Mouse (Mus musculus) midbrain, embryonic 16.5 days (tissue): ENCODE data around the gene Taf4. TPM values are rescaled to one million over a fixed set of nuclear protein-coding genes. Genes with fewer than 3 reads are reported as not detected.

Source experiments
- ATAC-seq: fragments of 200-750 bp; cut with Nextera tagmentation; 2 replicates; pipeline ENCODE4 v1.8.0; 2017; ENCODE audit warnings: moderate TSS enrichment
- H3K27ac ChIP-seq: fragments of 300-500 bp; sonication (generic); 2 replicates; pipeline ENCODE4 v1.5.1; 2014; ENCODE audit warnings: mild to moderate bottlenecking, low read length, mixed read lengths
- H3K27me3 ChIP-seq: fragments of 300-500 bp; sonication (generic); 2 replicates; pipeline ENCODE4 v1.6.1; 2014; ENCODE audit warnings: low read depth, low read length, mixed read lengths; ENCODE audit not compliant: control insufficient read depth, insufficient read depth
- H3K36me3 ChIP-seq: fragments of 300-500 bp; sonication (generic); 2 replicates; pipeline ENCODE4 v1.6.1; 2014; ENCODE audit warnings: mild to moderate bottlenecking, low read length, moderate library complexity, mixed read lengths; ENCODE audit not compliant: control insufficient read depth, insufficient read depth
- H3K4me1 ChIP-seq: fragments of 300-500 bp; sonication (generic); 2 replicates; pipeline ENCODE4 v1.6.1; 2014; ENCODE audit warnings: mild to moderate bottlenecking, low read length, mixed read lengths; ENCODE audit not compliant: control insufficient read depth, insufficient read depth
- H3K4me2 ChIP-seq: fragments of 300-500 bp; sonication (generic); 2 replicates; pipeline ENCODE4 v1.6.1; 2014; ENCODE audit warnings: mild to moderate bottlenecking, low read length, mixed read lengths
- H3K4me3 ChIP-seq: fragments of 300-500 bp; sonication (generic); 2 replicates; pipeline ENCODE4 v1.5.1; 2014; ENCODE audit warnings: low read depth, mild to moderate bottlenecking, low read length, moderate library complexity, mixed read lengths
- H3K9ac ChIP-seq: fragments of 300-500 bp; sonication (generic); 2 replicates; pipeline ENCODE4 v1.6.1; 2014; ENCODE audit warnings: low read depth, low read length, mixed read lengths
- H3K9me3 ChIP-seq: fragments of 300-500 bp; sonication (generic); replicated peaks from 2 replicates; pipeline ENCODE4 v1.6.1; 2014; ENCODE audit warnings: mild to moderate bottlenecking, low read length, mixed read lengths; ENCODE audit not compliant: control insufficient read depth, poor library complexity, severe bottlenecking
- WGBS: fragments of 180-500 bp; shearing (Covaris S2); extraction: QIAGEN DNeasy Blood & Tissue Kit; methylation state at CpG from one replicate; pipeline ENCODE4 v1.1.7; 2014; 5-methylcytosine and 5-hydroxymethylcytosine counted together
- polyA plus RNA-seq: library from polyadenylated mRNA; unstranded; fragments of >200 nt; fragmentation: Nextera tagmentation; extraction: Ambion mirVana; gene quantifications from 2 replicates; pipeline ENCODE4 v1.2.1, GENCODE M21; 2015

The Taf4 gene
- polyA plus RNA-seq, 1 experiment from 2014 or later = 3.1 TPM

- WGBS = 67% methylated on average over 4 of the region's 4 CpGs
- no peaks in the 10 kb centered on the region for H3K36me3 ChIP-seq
- H3K9ac ChIP-seq = no peak overlapping the region
- H3K4me1 ChIP-seq = no peaks in the 10 kb centered on the region
- no peak overlapping the region for H3K4me3 ChIP-seq
- ATAC-seq = no peak
- H3K27me3 ChIP-seq = peaks cover 10% of the 10 kb centered on the region
- H3K4me2 ChIP-seq = no peak overlapping the region
- no peak overlapping the region for H3K27ac ChIP-seq
- no peaks in the 10 kb centered on the region for H3K9me3 ChIP-seq
Observed at GRCm38 (mm10) chr2:180017632-180018031, 41.2 kb upstream of the Taf4 start.

- H3K9me3 ChIP-seq = no peaks in the 10 kb centered on the region
- no peak overlapping the region for H3K4me3 ChIP-seq
- 91% methylated on average over 7 of the region's 7 CpGs for WGBS
- no peaks in the 10 kb centered on the region for H3K36me3 ChIP-seq
- no peaks in the 10 kb centered on the region for H3K27me3 ChIP-seq
- no peak overlapping the region for H3K27ac ChIP-seq
- no peak overlapping the region for H3K9ac ChIP-seq
- H3K4me1 ChIP-seq = no peaks in the 10 kb centered on the region
- ATAC-seq = no peak
- no peak overlapping the region for H3K4me2 ChIP-seq
Observed at GRCm38 (mm10) chr2:180013686-180014085, 37.2 kb upstream of the Taf4 start.

DNA sequence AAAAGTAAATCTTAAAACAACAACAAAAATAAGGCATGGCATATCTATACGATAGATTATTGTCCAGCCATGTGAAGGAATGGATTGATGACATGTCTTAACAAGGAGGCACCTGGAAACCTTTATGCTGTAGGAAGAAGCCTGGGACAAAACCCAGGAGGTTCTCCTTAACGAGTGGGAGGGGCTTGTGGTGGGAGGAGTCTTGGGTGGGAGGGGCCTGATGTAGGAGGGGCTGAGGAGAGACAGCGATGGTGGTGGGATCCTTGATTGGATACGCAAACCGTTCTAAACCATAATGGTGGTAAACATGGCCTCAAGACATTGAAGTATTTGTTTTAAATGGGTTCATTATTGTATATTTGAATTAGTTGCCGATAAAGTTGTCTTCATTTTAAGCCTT, 34.9 kb upstream of the Taf4 start:
- Histone ChIP-seq H3K27ac (no peak overlapping the region), H3K4me2 (no peak overlapping the region), H3K4me3 (no peak overlapping the region), H3K9me3 (no peaks in the 10 kb centered on the region), H3K36me3 (no peaks in the 10 kb centered on the region), H3K27me3 (no peaks in the 10 kb centered on the region), H3K4me1 (no peaks in the 10 kb centered on the region), H3K9ac (no peak overlapping the region)
- WGBS = 87% methylated on average over 6 of the region's 6 CpGs
- no peak for ATAC-seq

DNA sequence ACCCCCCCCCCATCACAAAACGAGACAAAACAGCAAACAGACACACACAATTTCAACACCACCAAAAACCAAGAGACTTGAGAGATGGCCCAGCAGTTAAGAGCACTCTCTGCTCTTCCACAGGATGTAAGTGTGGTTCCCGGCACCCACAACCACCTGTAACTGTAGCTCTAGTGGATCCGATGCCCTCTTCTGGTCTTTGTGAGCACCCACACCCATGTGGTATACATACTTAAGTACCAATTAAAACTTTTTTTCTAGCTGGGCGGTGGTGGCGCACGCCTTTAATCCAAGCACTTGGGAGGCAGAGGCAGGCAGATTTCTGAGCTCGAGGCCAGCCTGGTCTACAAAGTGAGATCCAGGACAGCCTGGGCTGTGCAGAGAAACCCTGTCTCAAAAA, 34.2 kb upstream of the Taf4 start:
- no peaks in the 10 kb centered on the region for H3K9me3 ChIP-seq

DNA sequence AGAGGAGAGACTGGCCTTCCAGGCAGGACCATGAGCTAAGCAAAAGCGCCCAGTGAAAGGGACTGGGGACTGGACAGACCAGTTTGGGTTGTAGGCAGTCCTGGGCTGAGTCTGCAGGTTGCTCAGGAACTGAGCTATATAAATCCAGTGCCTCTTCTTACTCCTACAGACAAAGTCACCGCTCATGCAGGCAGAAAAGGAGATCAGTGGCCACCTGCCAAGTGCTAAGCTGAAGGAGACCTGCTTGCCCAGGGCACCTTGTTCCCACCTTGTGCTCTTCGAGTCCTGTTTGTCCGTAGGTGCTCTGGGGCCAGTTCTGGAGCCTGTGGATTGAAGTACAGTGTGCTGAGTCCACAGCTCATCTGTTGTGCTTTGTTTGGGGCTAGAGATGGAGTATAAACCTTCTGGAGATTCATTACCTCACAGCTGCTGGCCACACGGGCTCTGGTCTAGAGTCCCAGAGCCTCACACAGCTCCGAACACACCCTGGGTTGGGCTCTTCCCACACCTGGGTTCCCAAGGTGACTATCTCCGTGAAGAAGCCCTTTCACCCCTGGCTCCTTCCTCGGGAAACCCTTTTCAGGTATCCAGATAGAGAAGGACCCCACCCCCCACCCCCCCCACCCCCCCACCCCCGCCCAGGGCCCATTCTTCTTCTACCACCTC, 30.0 kb upstream of the Taf4 start:
- Histone ChIP-seq H3K27me3 (no peaks in the 10 kb centered on the region), H3K4me3 (no peak overlapping the region), H3K4me2 (no peak overlapping the region), H3K36me3 (no peaks in the 10 kb centered on the region), H3K9ac (no peak overlapping the region), H3K9me3 (no peaks in the 10 kb centered on the region), H3K4me1 (no peaks in the 10 kb centered on the region), H3K27ac (no peak overlapping the region)
- no peak for ATAC-seq
- 50% methylated on average over 8 of the region's 9 CpGs for WGBS

More for the DNA sequence above, 34.2 kb upstream of the Taf4 start:
- Histone ChIP-seq H3K36me3 (no peaks in the 10 kb centered on the region), H3K27me3 (no peaks in the 10 kb centered on the region), H3K4me3 (no peak overlapping the region), H3K27ac (no peak overlapping the region), H3K4me2 (no peak overlapping the region), H3K9ac (no peak overlapping the region), H3K4me1 (no peaks in the 10 kb centered on the region)
- 96% methylated on average over 7 of the region's 7 CpGs for WGBS
- no peak for ATAC-seq

DNA sequence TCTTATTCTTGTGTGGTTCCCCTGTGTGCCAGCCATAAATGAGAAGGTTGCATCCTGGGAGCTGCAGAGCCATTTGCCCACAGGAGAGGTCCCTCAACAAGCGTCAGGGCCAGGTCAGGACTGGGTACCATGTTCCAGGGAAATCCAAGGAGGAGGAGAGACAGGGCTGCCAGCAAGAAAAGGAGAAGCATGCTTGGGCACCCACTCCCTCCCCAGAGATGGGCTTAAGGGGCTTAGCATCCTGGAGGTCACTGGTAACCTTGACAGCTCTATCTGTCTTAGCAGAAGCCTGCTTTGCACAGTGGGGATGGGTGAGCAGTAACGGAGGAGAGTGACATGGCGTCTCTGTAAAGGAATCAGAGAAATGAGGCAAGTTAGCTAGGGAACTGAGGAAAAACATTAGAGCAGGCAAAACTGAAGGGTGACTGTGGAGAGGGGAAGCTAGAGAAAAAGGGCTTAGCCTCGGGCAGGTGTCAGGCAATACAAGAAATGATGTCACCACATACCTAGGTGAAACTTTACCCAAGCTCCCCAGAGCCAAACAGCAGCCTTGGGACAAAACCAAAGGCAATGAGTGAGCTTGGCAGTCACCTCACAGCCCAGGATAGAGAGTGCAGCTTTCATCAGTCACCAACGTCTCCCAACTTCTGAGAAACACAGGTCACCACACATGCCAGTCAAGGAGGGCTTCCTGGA, 29.4 kb upstream of the Taf4 start:
- Histone ChIP-seq H3K4me3 (no peak overlapping the region), H3K27ac (no peak overlapping the region), H3K27me3 (no peaks in the 10 kb centered on the region), H3K9me3 (no peaks in the 10 kb centered on the region), H3K36me3 (no peaks in the 10 kb centered on the region), H3K9ac (no peak overlapping the region), H3K4me2 (no peak overlapping the region), H3K4me1 (no peaks in the 10 kb centered on the region)
- no peak for ATAC-seq
- 62% methylated on average over 5 of the region's 5 CpGs for WGBS

GRCm38 (mm10) chr2:180001635-180002034, 25.2 kb upstream of the Taf4 start:
- H3K27ac ChIP-seq = no peak overlapping the region
- no peaks in the 10 kb centered on the region for H3K4me1 ChIP-seq
- no peaks in the 10 kb centered on the region for H3K36me3 ChIP-seq
- no peak overlapping the region for H3K4me2 ChIP-seq
- ATAC-seq = no peak
- no peaks in the 10 kb centered on the region for H3K27me3 ChIP-seq
- H3K9me3 ChIP-seq = no peaks in the 10 kb centered on the region
- WGBS = 94% methylated on average over 9 of the region's 9 CpGs
- no peak overlapping the region for H3K4me3 ChIP-seq
- no peak overlapping the region for H3K9ac ChIP-seq

- 86% methylated on average over 4 of the region's 4 CpGs for WGBS
- Histone ChIP-seq H3K27ac (no peak overlapping the region), H3K9me3 (no peaks in the 10 kb centered on the region), H3K27me3 (no peaks in the 10 kb centered on the region), H3K4me2 (no peak overlapping the region), H3K9ac (no peak overlapping the region), H3K4me1 (no peaks in the 10 kb centered on the region), H3K4me3 (no peak overlapping the region), H3K36me3 (no peaks in the 10 kb centered on the region)
- no peak for ATAC-seq
Observed at GRCm38 (mm10) chr2:179998431-179998830, 22.0 kb upstream of the Taf4 start.

GRCm38 (mm10) chr2:179993071-179993470, 16.6 kb upstream of the Taf4 start:
- Histone ChIP-seq H3K4me2 (no peak overlapping the region), H3K27me3 (no peaks in the 10 kb centered on the region), H3K9ac (no peak overlapping the region), H3K9me3 (no peaks in the 10 kb centered on the region), H3K36me3 (no peaks in the 10 kb centered on the region), H3K4me1 (no peaks in the 10 kb centered on the region), H3K4me3 (no peak overlapping the region), H3K27ac (no peak overlapping the region)
- no peak for ATAC-seq
- 88% methylated on average over 5 of the region's 5 CpGs for WGBS
